Mouse (Mus musculus) midbrain, embryonic 14.5 days (tissue): ENCODE measurements around the gene Tff3. TPM values are rescaled to one million over a fixed set of nuclear protein-coding genes. Genes with fewer than 3 reads are reported as not detected.

ENCODE experiments used
- ATAC-seq: fragments of 200-750 bp; cut with Nextera tagmentation; 2 replicates; pipeline ENCODE4 v1.8.0; 2017; ENCODE audit warnings: moderate number of reproducible peaks, moderate library complexity; ENCODE audit not compliant: low FRiP score, low TSS enrichment
- DNase-seq: peaks from one replicate; pipeline ENCODE4 v3.0.0-alpha.2; 2015
- H3K27ac ChIP-seq: fragments of 300-500 bp; sonication (generic); replicated peaks from 2 replicates; pipeline ENCODE4 v1.5.1; 2014; ENCODE audit warnings: mild to moderate bottlenecking, low read depth, low read length, moderate library complexity
- H3K27me3 ChIP-seq: fragments of 300-500 bp; sonication (generic); 2 replicates; pipeline ENCODE4 v1.6.1; 2014; ENCODE audit warnings: low read length, control low read depth, mixed read lengths; ENCODE audit not compliant: control insufficient read depth, insufficient read depth
- H3K36me3 ChIP-seq: fragments of 300-500 bp; sonication (generic); 2 replicates; pipeline ENCODE4 v1.6.1; 2014; ENCODE audit warnings: low read length, control low read depth; ENCODE audit not compliant: control insufficient read depth, insufficient read depth
- H3K4me1 ChIP-seq: fragments of 300-500 bp; sonication (generic); 2 replicates; pipeline ENCODE4 v1.6.1; 2014; ENCODE audit warnings: mild to moderate bottlenecking, antibody characterized with exemption, low read length, control low read depth; ENCODE audit not compliant: control insufficient read depth, insufficient read depth
- H3K4me2 ChIP-seq: fragments of 300-500 bp; sonication (generic); 2 replicates; pipeline ENCODE4 v1.6.1; 2014; ENCODE audit warnings: mild to moderate bottlenecking, low read length, moderate library complexity
- H3K4me3 ChIP-seq: fragments of 300-500 bp; sonication (generic); replicated peaks from 2 replicates; pipeline ENCODE4 v1.5.1; 2014; ENCODE audit warnings: low read depth, low read length
- H3K9ac ChIP-seq: fragments of 300-500 bp; sonication (generic); replicated peaks from 2 replicates; pipeline ENCODE4 v1.6.1; 2014; ENCODE audit warnings: mild to moderate bottlenecking, low read length, moderate library complexity
- H3K9me3 ChIP-seq: fragments of 300-500 bp; sonication (generic); 2 replicates; pipeline ENCODE4 v1.6.1; 2016; ENCODE audit warnings: low read length, control low read depth, mixed read lengths; ENCODE audit not compliant: control insufficient read depth
- WGBS: fragments of 180-500 bp; shearing (Covaris S2); extraction: QIAGEN DNeasy Blood & Tissue Kit; methylation state at CpG from one replicate; pipeline ENCODE4 v1.1.7; 2014; 5-methylcytosine and 5-hydroxymethylcytosine counted together
- polyA plus RNA-seq: library from polyadenylated mRNA; unstranded; fragments of >200 nt; fragmentation: Nextera tagmentation; extraction: Ambion mirVana; gene quantifications from 2 replicates; pipeline ENCODE4 v1.2.1, GENCODE M21; 2014

Tff3 gene
- polyA plus RNA-seq, 1 experiment from 2014 or later = 1.3 TPM

DNA sequence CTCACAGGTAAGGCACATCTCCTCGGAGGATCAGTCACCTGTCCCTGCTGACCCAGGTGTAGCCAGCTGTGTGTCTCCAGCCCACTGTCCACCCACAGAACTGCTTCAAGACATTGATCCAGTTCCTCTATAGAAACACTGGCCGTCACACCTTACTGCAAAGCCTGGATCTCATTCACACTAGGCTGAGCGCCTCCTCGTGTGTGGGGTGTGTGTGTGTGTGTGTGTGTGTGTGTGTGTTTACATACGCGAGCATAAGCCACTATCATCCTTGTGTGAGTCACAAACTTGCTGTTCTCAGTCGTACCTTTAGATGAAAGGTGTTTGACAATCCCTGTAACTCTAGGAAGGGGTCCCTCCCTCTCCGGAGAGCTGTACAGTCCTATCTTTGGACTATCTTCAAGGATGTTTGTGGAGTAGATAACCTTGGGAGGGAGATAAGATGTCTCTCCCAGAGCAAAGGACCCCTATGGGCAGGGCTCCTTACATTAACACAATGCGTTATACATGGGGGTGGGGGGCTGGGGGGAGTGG, 23.6 kb upstream of the Tff3 start:
- H3K4me2 ChIP-seq = no peak overlapping the region

DNA sequence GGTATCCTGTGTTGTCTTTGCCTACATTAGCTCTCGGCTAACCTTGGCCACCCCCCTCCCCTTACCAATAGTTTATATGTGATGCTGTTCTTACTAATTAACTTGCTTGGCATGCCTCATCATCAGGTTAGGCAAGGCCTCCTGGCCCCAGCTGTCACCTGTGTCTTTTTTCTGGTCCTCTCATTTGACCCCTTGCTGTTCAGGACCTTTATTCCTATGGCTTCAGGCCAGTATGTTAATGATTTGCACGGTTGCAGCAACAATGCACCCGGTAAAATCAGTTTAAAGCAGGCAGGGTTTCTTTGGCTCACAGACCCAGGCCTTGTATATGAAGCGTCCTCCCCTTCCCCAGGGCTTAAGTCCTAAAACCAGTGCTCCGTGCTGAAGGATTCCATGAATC, 23.1 kb upstream of the Tff3 start:
- DNase-seq (no peak), ATAC-seq (no peak)
- Histone ChIP-seq H3K36me3 (no peaks in the 10 kb centered on the region), H3K27me3 (no peaks in the 10 kb centered on the region), H3K4me2 (no peak overlapping the region), H3K9me3 (peaks cover 3% of the 10 kb centered on the region; the same call in 1 of the 2 replicates), H3K9ac (no peak overlapping the region), H3K4me1 (no peaks in the 10 kb centered on the region), H3K4me3 (no peak overlapping the region), H3K27ac (no peak overlapping the region)
- 31% methylated on average over 5 of the region's 5 CpGs for WGBS

More for the DNA sequence above, 23.6 kb upstream of the Tff3 start:
- Histone ChIP-seq H3K36me3 (no peaks in the 10 kb centered on the region), H3K27me3 (no peaks in the 10 kb centered on the region), H3K9ac (no peak overlapping the region), H3K4me1 (no peaks in the 10 kb centered on the region), H3K4me3 (no peak overlapping the region), H3K9me3 (peaks cover 3% of the 10 kb centered on the region; the same call in 1 of the 2 replicates), H3K27ac (no peak overlapping the region)
- WGBS = 87% methylated on average over 9 of the region's 9 CpGs
- ATAC-seq (no peak), DNase-seq (no peak)

DNA sequence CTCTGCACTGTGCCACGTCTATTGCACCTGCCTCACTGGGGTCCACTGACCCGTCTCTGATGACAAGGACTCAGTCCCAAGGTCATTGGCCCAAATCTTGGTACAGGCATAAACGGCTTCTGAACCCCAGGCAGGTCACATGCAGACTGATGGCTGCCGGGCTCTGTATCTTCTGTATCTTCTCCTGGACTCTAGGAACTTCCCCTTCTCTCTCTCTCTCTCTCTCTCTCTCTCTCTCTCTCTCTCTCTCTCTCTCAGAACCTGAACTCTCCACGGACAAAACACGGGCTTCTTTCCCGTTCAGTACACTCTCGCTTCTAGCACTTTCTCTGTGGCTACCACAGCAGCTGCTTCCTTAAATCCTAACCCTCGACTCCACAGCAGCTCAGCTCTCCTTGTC, 16.6 kb upstream of the Tff3 start:
- H3K27me3 ChIP-seq = no peaks in the 10 kb centered on the region
- ATAC-seq (no peak), DNase-seq (no peak)
- H3K9ac ChIP-seq = no peak overlapping the region
- no peaks in the 10 kb centered on the region for H3K4me1 ChIP-seq
- no peaks in the 10 kb centered on the region for H3K36me3 ChIP-seq
- no peak overlapping the region for H3K27ac ChIP-seq
- no peak overlapping the region for H3K4me2 ChIP-seq
- H3K4me3 ChIP-seq = no peak overlapping the region
- peaks cover 3% of the 10 kb centered on the region; the same call in 1 of the 2 replicates for H3K9me3 ChIP-seq
- 86% methylated on average over 9 of the region's 9 CpGs for WGBS

DNA sequence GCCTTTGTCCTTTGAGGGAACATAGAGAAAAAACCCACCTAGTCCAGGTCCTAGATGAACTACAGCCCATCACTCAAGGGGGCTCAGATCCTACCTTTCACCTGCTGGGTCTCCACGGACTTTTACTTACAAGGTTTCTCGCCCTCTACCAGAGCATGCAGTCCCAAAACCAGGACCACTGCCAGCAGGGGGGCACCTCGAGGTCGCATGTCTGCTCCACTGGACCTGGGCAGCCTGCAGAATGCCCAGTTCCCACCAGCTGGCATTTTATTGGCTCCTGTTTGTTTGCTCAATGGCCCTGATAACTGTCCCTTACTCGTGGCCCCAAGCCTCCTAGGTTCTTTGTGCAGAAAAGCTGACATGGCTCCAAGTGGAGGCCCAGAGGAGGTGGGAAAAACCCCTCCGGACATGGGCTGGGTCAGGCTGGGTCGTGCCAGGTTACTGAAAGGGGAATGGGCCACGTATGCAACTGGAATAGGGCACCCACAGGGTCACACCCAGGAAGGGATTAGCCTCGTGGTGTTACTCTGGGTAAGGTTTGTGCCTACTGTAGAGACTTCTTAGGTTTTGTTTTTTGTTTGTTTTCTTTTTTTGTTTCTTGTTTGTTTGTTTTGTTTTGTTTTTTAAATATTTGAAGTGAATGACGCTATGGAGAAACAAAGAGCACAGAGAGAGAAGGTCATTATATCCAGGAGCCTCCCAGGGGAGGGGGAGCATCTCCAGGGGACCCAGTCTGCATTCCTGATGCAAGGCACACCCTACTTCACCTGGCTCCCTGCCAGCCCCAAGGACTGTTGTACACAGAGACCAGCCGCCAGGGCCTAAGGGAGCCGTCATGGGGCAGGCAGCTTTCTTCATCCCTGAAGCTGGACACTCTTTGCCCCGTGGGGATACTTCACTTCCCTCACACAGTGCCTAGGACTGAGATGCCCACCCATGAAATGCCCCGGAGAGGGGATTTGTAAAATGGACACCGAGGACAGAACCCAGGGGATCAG, 14.9 kb upstream of the Tff3 start, which contains the start of gene Tff2:
Gene Tff2 (minus strand): TSS at position 243 of the 998 bp plus-strand sequence.
- Histone ChIP-seq H3K27ac (no peak within 1 kb of the TSS), H3K9ac (no peak within 1 kb of the TSS), H3K4me3 (no peak within 1 kb of the TSS), H3K4me1 (no peaks in the 10 kb centered on the region), H3K36me3 (no peaks in the 10 kb centered on the region), H3K4me2 (no peak within 1 kb of the TSS), H3K27me3 (no peaks in the 10 kb centered on the region), H3K9me3 (peaks cover 3% of the 10 kb centered on the region; the same call in 1 of the 2 replicates)
- WGBS = 70% methylated on average over 15 of the region's 15 CpGs
- ATAC-seq = no peak
- DNase-seq = peak; percentile 56

DNA sequence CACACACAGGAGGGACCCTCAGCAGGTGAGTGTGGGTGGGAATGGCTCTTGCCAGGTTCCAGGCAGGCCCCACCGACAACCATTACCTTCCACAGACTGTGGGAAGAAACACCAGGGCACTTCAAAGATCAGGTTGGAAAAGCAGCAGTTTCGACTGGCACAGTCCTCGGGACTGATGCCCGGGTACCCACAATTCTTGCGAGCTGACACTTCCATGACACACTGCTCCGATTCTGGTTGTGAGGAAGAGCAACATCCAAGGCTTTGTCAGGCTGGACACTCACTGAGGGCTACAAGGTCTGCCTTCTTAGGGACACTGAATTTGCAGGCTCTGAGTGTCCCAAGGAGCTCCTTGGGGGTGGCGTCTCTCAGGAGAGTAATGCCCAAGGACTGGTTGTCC, 12.7 kb upstream of the Tff3 start:
- WGBS = 91% methylated on average over 7 of the region's 7 CpGs
- Histone ChIP-seq H3K4me2 (no peak overlapping the region), H3K4me1 (no peaks in the 10 kb centered on the region), H3K27ac (no peak overlapping the region), H3K36me3 (no peaks in the 10 kb centered on the region), H3K9me3 (no peaks in the 10 kb centered on the region), H3K4me3 (no peak overlapping the region), H3K27me3 (no peaks in the 10 kb centered on the region), H3K9ac (no peak overlapping the region)
- no peak for DNase-seq
- no peak for ATAC-seq

DNA sequence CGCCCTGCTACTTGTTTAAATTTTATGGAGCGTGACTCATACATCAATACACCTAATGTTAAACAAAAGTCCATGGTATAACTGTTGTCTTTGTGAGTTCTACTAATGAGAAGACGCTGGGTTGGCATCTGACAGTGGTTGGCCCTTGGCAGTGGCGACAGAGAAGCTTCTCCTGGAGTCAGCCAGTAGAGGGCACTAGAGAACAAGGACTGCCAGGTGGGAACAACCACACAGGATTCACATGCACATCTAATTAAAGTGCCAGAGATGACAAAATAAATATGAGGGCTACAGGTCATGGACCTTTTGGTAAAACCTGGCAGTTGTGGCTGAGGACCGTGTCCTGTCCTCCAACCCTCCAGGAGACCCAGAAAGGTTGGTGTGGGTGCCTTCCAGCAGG, 9.0 kb upstream of the Tff3 start:
- Histone ChIP-seq H3K4me2 (no peak overlapping the region), H3K9ac (no peak overlapping the region), H3K4me3 (no peak overlapping the region), H3K27ac (no peak overlapping the region), H3K4me1 (no peaks in the 10 kb centered on the region), H3K9me3 (no peaks in the 10 kb centered on the region), H3K36me3 (no peaks in the 10 kb centered on the region), H3K27me3 (no peaks in the 10 kb centered on the region)
- DNase-seq (peak; percentile 86), ATAC-seq (no peak)
- 27% methylated on average over 5 of the region's 5 CpGs for WGBS

DNA sequence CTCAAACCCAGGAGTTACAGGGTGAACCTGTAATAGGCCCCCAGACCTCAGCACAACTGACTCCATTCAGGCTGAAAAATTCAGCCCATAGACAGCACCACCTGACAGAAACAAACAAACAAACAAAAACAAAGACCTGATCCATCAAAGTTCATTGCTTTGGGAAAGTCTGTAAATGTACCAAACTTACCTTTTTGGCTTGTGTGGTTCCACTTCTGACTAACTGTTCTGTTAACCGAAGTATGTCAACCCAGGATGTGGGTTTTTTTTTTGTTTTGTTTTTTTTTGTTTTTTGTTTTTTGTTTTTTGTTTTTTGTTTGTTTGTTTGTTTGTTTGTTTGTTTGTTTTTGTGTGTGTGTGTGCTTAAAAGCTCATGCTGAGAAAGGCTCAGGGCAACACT, 7.4 kb upstream of the Tff3 start:
- Histone ChIP-seq H3K4me2 (no peak overlapping the region), H3K4me1 (no peaks in the 10 kb centered on the region), H3K27me3 (no peaks in the 10 kb centered on the region), H3K36me3 (no peaks in the 10 kb centered on the region), H3K27ac (no peak overlapping the region), H3K9me3 (no peaks in the 10 kb centered on the region), H3K9ac (no peak overlapping the region), H3K4me3 (no peak overlapping the region)
- no peak for DNase-seq
- WGBS = 89% methylated on average over 1 of the region's 1 CpGs
- no peak for ATAC-seq

DNA sequence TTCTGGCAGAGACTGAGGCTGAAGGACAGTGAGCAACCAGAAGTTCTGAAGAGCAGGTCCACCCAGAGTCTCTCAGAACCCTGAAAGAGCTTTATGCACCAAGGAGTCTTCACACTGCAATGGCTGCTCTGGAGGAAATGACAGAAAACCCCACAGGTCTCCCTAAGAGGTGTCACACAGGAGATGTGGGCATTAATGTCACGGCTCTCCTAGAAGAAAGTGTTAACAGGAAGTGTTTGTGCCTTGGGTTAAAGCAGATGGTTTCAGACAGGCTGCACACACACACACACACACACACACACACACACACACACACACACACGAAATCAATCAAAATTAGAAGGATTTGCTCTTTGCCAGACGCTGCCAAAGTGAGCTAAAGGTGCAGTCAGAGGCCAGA, 6.8 kb upstream of the Tff3 start:
- Histone ChIP-seq H3K4me3 (no peak overlapping the region), H3K4me1 (no peaks in the 10 kb centered on the region), H3K4me2 (no peak overlapping the region), H3K9me3 (no peaks in the 10 kb centered on the region), H3K9ac (no peak overlapping the region), H3K27ac (no peak overlapping the region), H3K36me3 (no peaks in the 10 kb centered on the region), H3K27me3 (no peaks in the 10 kb centered on the region)
- ATAC-seq (no peak), DNase-seq (no peak)
- WGBS = 69% methylated on average over 3 of the region's 3 CpGs
